Mouse (Mus musculus) left cerebral cortex, postnatal 36 days (tissue): ENCODE data around the gene Olfr643. TPM values are rescaled to one million over a fixed set of nuclear protein-coding genes. Genes with fewer than 3 reads are reported as not detected.

Experiments
- DNase-seq, 2 experiments: peaks; one replicate each; pipeline ENCODE4 v3.0.0; 2021 to 2022; ENCODE audit warnings: low spot score in 2 of 2, mixed read lengths in 1 of 2
- intact Hi-C: fragments of 180-260 bp; cut with DNase I; formaldehyde crosslinking; loops from one replicate; pipeline ENCODE4 v1.15.1; 2025
- total RNA-seq, 2 experiments: library from RNA; stranded (reverse); gene quantifications; 2 replicates each; pipeline ENCODE4 v1.2.3; 2021

Gene Olfr643
- total RNA-seq = not detected

DNA sequence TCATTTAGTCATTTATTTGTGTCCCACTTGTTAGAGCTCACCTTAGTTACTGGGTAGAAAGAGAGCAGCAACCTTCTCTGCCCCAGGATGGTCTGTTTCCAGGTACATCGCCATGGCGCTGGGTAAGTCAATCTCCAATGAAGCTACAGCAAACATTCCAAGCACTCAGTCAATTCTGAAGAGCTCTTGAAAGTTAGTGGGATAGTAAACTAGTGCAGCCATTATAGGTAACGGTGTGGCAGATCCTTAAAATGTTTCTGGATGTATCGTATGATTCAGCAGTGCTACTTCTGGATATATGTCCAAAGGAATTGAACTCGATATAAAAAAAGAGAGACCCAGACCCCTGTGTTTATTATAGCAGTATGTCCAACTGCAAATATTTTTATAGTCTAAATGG is at the start of gene Olfr643:
Gene Olfr643, minus strand, starts transcription at position 101 of the 400 bp plus-strand sequence.
- intact Hi-C loops = no loop called here
- no peak for DNase-seq

DNA sequence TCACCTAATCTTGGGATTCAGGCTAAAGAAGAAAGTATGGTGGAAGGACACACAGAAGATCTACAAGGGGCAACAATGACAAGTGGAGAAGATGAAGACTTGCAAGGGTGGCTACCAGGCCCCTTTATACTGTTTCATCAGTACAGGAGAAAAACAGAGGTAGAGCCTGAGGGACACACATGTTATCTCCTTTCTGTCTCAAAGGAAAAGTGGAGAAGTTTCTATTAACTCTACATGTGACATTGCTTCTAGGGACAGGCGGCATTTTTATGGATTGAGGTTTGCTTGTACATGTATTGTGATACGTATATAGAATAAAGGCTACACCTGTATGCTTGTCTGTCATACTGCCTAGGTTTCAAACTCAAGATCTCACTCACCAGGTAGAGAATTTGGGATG is 46.1 kb upstream of the Olfr643 start, which contains the start of gene Olfr648:
Gene Olfr648, minus strand, starts transcription at position 101 of the 400 bp plus-strand sequence.
- intact Hi-C loops = no loop called here
- DNase-seq = no peak

GRCm38 (mm10) chr7:104179074-104179473 is 41.9 kb upstream of the Olfr643 start:
- DNase-seq = no peak
- intact Hi-C loops = no loop called here

DNA sequence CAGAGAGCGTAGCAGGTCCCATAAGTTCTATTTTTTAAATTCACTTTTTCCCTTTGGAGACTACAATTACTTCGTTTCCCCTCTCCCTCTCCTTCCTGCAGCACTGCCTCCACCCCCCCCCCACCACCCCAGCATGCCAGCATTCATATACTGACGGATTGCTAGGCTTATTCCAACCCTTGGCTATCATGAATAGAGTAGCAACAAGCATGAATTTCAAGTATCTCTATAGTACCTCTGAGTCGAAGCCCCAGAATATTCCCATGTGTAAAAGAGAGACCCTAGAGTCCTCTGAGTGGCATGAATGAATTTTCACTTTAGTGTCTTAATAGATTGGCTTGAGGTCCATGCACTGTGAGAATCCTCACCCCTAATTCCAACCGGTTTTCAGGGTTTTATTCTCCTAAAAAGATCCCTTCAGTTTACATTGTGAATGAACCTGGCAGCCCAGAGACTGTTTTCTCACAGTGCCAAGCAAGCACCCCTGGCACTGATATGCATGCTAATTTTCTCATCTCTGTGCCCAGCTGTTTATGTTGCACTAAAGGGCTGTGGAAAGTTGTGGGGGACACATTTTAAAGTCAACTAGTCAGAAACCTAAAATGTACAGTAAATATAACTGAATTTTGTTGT is 41.3 kb upstream of the Olfr643 start:
- intact Hi-C loops = no loop called here
- DNase-seq = no peak

DNA sequence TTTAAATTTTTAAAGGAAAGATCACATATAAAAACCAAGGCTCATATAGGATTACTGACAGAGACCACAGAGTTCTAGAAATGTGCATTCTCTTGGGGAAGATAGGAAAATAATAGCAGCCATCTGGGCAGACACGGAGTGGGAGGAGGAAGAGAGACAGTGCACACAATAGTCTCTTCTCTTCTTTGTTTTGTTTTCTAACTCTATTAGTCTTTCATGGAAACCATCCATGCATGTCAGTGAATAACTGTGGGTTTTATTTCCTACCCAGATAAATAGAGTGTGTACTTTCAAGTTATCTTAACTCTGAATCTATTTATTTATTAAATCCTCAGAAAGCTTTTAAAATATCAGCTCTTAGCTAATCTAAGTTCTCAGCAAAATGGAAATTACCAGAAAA is 37.9 kb upstream of the Olfr643 start:
- DNase-seq = no peak
- intact Hi-C loops = no loop called here

DNA sequence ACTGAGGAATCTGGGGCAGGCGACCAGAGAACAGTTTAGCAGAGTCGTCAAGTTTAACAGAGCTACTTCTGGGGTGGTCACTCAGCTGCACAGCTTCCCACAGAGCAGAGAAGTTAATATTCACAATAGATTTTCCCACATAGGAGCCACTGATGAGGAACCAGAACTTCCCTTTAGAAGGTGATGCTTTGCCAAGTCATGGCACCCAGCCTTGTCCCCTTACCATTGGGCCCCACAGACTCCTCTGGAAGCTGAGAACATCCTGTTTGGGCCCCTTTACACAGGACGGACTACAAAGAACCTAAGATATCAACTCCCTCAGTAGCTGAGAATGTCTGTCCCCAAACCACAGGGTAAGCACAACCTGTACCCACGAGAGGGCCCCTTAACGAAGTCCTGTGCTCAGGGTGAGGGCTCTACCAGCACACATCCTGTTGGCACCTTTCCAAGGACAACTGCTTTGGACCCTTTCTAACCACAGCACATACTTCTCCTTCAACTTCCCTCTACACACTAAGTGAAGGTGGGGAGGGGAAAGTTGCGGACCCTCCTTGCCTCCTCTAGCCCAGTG is 32.5 kb upstream of the Olfr643 start:
- no peak for DNase-seq
- intact Hi-C loops = no loop called here

DNA sequence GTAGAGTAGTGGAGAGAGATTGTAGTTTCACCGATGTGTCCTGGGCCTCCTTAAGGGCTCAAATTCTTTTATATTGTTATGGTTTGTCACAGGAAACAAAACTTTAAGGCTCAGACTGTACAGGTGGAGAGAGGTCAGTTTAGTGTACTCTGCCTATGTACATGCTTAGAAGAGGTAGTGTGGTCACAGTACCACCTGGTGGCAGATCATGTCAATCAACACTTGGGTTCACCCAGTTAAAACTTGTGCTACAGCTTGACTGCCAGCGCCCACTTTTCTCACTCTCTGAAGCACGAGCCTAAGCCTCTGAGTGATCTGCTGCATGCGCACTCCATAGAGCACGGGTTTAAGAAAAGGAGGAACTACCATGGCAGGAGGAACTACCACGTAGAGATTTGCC is 29.9 kb upstream of the Olfr643 start:
- intact Hi-C loops = no loop called here

GRCm38 (mm10) chr7:104150456-104150855 is 13.3 kb upstream of the Olfr643 start, which contains the start of gene Ubqlnl:
TSS of gene Ubqlnl (minus strand) at chr7:104150556.
- no peak for DNase-seq
- intact Hi-C loops = no loop called here

More for the DNA sequence above, 29.9 kb upstream of the Olfr643 start:
- no peak for DNase-seq

GRCm38 (mm10) chr7:104143179-104143578 is 6.0 kb upstream of the Olfr643 start, which contains the start of gene Ubqln3:
TSS of gene Ubqln3 (minus strand) at chr7:104143279.
- DNase-seq = no peak
- intact Hi-C loops = no loop called here

GRCm38 (mm10) chr7:104129726-104130125 is 7.5 kb downstream of the Olfr643 start, which contains the start of gene Ubqln5:
TSS of gene Ubqln5 (minus strand) at chr7:104129826.
- intact Hi-C loops = no loop called here
- DNase-seq = no peak

DNA sequence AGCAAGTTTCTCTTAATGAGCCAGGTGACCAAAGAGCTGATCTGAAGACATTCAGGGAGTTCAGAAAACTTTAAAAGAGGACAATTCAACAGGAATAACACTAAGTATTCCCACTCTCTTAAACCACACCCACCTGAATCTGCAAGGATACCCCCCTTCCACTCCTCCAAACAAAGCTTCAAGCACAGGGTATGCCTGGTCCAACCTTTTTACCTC is 32.5 kb downstream of the Olfr643 start, which contains the start of gene Olfr646:
Gene Olfr646, plus strand, starts transcription at position 117 of the 216 bp plus-strand sequence.
- intact Hi-C loops = no loop called here
- no peak for DNase-seq

GRCm38 (mm10) chr7:104103913-104104756 is 33.1 kb downstream of the Olfr643 start:
- no peak for DNase-seq
- intact Hi-C loops = no loop called here

- intact Hi-C loops = no loop called here
Measured at GRCm38 (mm10) chr7:104085365-104085764, 51.8 kb downstream of the Olfr643 start, which contains the start of gene Olfr645. TSS of gene Olfr645 (minus strand) at chr7:104085465.

DNA sequence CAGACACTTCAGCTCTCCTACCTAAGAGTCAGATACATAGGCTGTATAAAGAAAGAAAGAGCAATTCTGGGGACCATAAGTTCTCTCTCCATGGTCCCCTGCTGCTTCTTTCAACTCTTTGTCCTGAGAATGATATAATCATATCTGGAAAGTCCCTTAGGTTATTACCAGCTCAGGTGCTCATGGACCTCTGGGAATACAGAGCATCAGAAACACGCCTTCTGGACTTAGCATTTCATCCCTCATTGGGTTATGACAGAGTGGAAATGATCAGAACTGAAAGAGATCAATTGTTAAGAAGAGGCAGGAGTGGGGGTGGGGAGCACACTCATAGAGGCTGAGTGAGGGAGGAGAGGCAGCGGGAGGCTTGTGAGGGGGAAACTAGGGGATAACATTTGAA is 65.4 kb downstream of the Olfr643 start, which contains the start of gene Olfr644:
Gene Olfr644, minus strand, starts transcription at position 101 of the 400 bp plus-strand sequence.
- no peak for DNase-seq
- intact Hi-C loops = no loop called here

More at GRCm38 (mm10) chr7:104085365-104085764, 51.8 kb downstream of the Olfr643 start, which contains the start of gene Olfr645:
- no peak for DNase-seq

DNA sequence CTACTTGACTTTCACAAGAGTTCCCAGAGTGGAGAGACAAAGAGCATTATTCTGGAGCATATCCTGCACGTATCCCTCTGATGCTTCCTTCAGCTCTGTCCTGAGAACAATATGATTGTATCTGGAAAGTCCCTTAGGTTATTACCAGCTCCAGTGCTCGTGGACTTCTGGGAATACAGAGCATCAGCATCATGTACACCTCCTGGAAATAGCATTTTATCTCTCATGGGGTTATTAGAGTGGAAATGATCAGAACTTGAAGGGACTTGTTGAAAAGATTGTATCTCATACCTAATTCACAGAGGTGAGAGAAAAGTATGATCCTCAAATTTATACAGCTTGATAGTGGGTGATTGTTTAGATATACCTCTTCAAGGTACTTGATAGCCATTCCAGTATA is 75.9 kb downstream of the Olfr643 start, which contains the start of gene 4930516K23Rik:
Gene 4930516K23Rik, minus strand, starts transcription at position 101 of the 400 bp plus-strand sequence.
- no peak for DNase-seq
- intact Hi-C loops = no loop called here

- DNase-seq = no peak
- intact Hi-C loops = no loop called here
Measured at GRCm38 (mm10) chr7:104059215-104059614, 78.0 kb downstream of the Olfr643 start.

- intact Hi-C loops = no loop called here
- DNase-seq = no peak
Measured at GRCm38 (mm10) chr7:104052566-104052965, 84.6 kb downstream of the Olfr643 start, which contains the start of gene Olfr642. TSS of gene Olfr642 (minus strand) at chr7:104052666.

DNA sequence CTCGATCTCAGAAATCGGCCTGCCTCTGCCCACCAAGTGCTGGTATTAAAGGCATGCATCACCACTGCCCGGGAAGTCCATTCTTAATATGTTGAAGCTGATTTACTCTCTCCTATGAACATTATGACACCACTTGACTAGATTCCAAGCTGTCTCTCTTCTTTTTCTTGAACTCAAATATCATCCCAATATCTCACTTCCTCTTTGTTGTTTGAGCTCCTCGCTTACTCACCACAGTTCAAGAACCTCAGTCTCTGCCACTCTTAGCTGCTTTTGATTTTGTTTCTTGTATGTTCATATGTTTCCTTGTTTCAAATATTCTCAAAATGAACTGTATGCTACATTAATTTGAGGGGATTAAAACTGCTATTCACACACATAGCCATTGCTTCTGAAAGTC is 86.5 kb downstream of the Olfr643 start:
- intact Hi-C loops = no loop called here
- no peak for DNase-seq

DNA sequence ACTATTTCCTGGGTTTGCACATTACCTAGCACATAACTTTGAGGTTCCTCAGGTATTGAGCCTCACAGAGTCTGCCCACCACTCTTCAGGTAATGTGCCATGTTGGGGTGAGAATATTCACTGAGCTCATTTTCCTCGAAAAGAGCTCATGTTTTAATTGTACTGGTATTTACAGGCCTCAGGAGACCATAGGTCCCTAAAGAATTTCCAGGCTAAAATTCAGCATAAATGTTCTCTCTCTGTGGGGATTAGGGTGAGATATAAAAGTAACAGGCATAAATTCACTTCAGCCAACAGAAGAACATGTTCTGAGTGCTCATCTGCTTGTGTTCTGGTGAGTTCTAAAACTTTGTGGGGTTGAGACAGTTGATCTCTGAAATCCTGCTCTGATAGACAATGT is 102.1 kb downstream of the Olfr643 start, which contains the start of gene Olfr641:
Gene Olfr641, plus strand, starts transcription at position 301 of the 400 bp plus-strand sequence.
- intact Hi-C loops = no loop called here

GRCm38 (mm10) chr7:104026978-104027377 is 110.2 kb downstream of the Olfr643 start:
- DNase-seq = no peak
- intact Hi-C loops = no loop called here

More for the DNA sequence above, 102.1 kb downstream of the Olfr643 start, which contains the start of gene Olfr641:
- DNase-seq = no peak
